Comparison of ENCODE assay signal across 11 mouse cellular contexts in the genomic region with DNA sequence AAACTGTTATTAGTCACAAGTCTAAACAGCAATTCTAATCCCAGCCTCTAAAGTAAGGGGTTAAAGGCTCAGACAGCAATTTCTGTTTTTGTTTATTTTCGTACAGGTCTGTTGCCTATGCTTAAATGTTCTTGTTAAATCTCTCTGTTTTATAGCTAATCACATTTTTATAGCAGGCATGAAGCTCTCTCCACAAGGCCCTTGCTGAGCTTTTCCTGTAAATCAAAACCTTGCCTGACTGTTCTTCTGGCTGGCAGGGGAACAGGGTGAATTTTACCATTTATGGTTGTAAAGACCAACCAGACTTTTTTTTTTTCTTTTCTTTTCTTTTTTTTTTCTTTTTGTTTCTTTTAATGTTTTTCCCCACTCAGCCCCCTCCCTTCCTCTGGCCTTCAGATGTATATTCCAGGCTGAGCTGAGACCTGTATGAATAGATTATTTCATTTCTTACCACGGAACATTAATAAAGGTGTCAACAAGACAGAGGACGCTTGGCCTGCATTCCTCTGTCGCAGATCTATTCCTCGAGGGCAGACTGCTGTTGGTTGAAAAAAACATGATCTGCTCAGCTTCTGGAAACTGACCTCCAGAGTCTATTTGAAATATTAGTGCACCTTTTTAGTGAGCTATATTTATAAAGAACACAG.
DNase-seq lines count a peak whose midpoint lies in the region; ATAC-seq lines count a peak whose summit lies in the region.
"Had no signal": no experiment of that assay in that cellular context is flagged by ENCODE, and none has a peak within 500 bp of the region (broad histone marks: within the 10 kb centered on the region; RNA-seq: fewer than 3 reads in every experiment).

No protein-coding gene starts in this region.

- H3K4me2 ChIP-seq in kidney, embryonic 16.5 days (replicated peaks; ENCODE audit: low read depth, low read length), result no peak overlapping the region
- H3K4me2 ChIP-seq in hindbrain, embryonic 14.5 days (replicated peaks), result no peak overlapping the region
- no peak overlapping the region for H3K4me2 ChIP-seq in stomach, embryonic 14.5 days (replicated peaks; ENCODE audit: low read depth, low read length)
- H3K4me2 ChIP-seq: midbrain, embryonic 15.5 days had no signal

- no peak for DNase-seq in heart, embryonic 10.5 days (ENCODE audit: low spot score)
- no peak for DNase-seq in heart, adult 9 months (ENCODE audit: low spot score in 2 of 2)
- no peak for DNase-seq in kidney, postnatal 14 days
- DNase-seq in hindbrain, embryonic 14.5 days (ENCODE audit: low spot score), result no peak
- no peak for DNase-seq in ovary, postnatal 36 days (ENCODE audit: low spot score)
- DNase-seq in left cerebral cortex, adult 11 months (ENCODE audit: low spot score), result no peak
- DNase-seq: right cerebral cortex, postnatal 4 days; thymus, postnatal 14 days had no signal

- H3K4me1 ChIP-seq in heart, embryonic 10.5 days, result peaks cover 20% of the 10 kb centered on the region
- peaks cover 20% of the 10 kb centered on the region for H3K4me1 ChIP-seq in kidney, embryonic 16.5 days (ENCODE audit: insufficient read depth, low read length)
- H3K4me1 ChIP-seq in hindbrain, embryonic 14.5 days (replicated peaks; ENCODE audit: control insufficient read depth, insufficient read depth, low read length), result peaks cover 7% of the 10 kb centered on the region
- 0 out of 2 replicates have a peak, but pooled peaks cover 4% of the 10 kb centered on the region for H3K4me1 ChIP-seq in stomach, embryonic 14.5 days (ENCODE audit: control insufficient read depth, insufficient read depth, low read length)

- WGBS in heart, embryonic 10.5 days, result 52% methylated on average over 5 of the region's 5 CpGs
- WGBS in kidney, embryonic 16.5 days, result 22% methylated on average over 5 of the region's 5 CpGs
- WGBS in hindbrain, embryonic 14.5 days, result 31% methylated on average over 5 of the region's 5 CpGs
- WGBS in stomach, embryonic 14.5 days, result 23% methylated on average over 5 of the region's 5 CpGs

- H3K36me3 ChIP-seq in heart, embryonic 10.5 days, result no peaks in the 10 kb centered on the region
- no peaks in the 10 kb centered on the region for H3K36me3 ChIP-seq in kidney, embryonic 16.5 days (ENCODE audit: insufficient read depth, low read length)
- no peaks in the 10 kb centered on the region for H3K36me3 ChIP-seq in hindbrain, embryonic 14.5 days (replicated peaks; ENCODE audit: control insufficient read depth, insufficient read depth)
- H3K36me3 ChIP-seq in stomach, embryonic 14.5 days (ENCODE audit: control insufficient read depth, insufficient read depth, low read length), result no peaks in the 10 kb centered on the region
- H3K36me3 ChIP-seq: midbrain, embryonic 15.5 days had no signal

- H3K27ac ChIP-seq in heart, embryonic 10.5 days, result peak overlapping the region; percentile 59
- H3K27ac ChIP-seq in kidney, embryonic 16.5 days (ENCODE audit: low read length), result peak overlapping the region; percentile 65; the same call in 1 of the 2 replicates
- 0 out of 2 replicates have a peak overlapping the region, but pooled peaks have one; percentile 32 for H3K27ac ChIP-seq in hindbrain, embryonic 14.5 days
- peak overlapping the region; percentile 10; the same call in 1 of the 2 replicates for H3K27ac ChIP-seq in stomach, embryonic 14.5 days (ENCODE audit: low read length)
- H3K27ac ChIP-seq: midbrain, embryonic 15.5 days had no signal

- H3K9me3 ChIP-seq in heart, embryonic 10.5 days, result no peaks in the 10 kb centered on the region
- no peaks in the 10 kb centered on the region for H3K9me3 ChIP-seq in kidney, embryonic 16.5 days (ENCODE audit: low read length)
- no peaks in the 10 kb centered on the region for H3K9me3 ChIP-seq in hindbrain, embryonic 14.5 days (ENCODE audit: control insufficient read depth, low read length)
- H3K9me3 ChIP-seq in stomach, embryonic 14.5 days (ENCODE audit: control insufficient read depth, low read depth, low read length), result no peaks in the 10 kb centered on the region
- H3K9me3 ChIP-seq: midbrain, embryonic 15.5 days had no signal

- H3K9ac ChIP-seq in kidney, embryonic 16.5 days (replicated peaks; ENCODE audit: low read length), result no peak overlapping the region
- H3K9ac ChIP-seq in hindbrain, embryonic 14.5 days, result no peak overlapping the region
- H3K9ac ChIP-seq in stomach, embryonic 14.5 days (replicated peaks; ENCODE audit: low read depth, low read length), result no peak overlapping the region
- H3K9ac ChIP-seq: midbrain, embryonic 15.5 days had no signal

- H3K27me3 ChIP-seq in heart, embryonic 10.5 days (ENCODE audit: insufficient read depth, poor library complexity, severe bottlenecking), result no peaks in the 10 kb centered on the region
- H3K27me3 ChIP-seq in kidney, embryonic 16.5 days (ENCODE audit: insufficient read depth, low read length), result no peaks in the 10 kb centered on the region
- no peaks in the 10 kb centered on the region for H3K27me3 ChIP-seq in hindbrain, embryonic 14.5 days (ENCODE audit: control insufficient read depth, insufficient read depth, low read length)
- no peaks in the 10 kb centered on the region for H3K27me3 ChIP-seq in stomach, embryonic 14.5 days (ENCODE audit: control insufficient read depth, insufficient read depth, low read length)
- H3K27me3 ChIP-seq: midbrain, embryonic 15.5 days had no signal

- ATAC-seq in kidney, embryonic 16.5 days (ENCODE audit: low FRiP score, low TSS enrichment), result no peak
- ATAC-seq in hindbrain, embryonic 14.5 days (ENCODE audit: low FRiP score), result no peak
- no peak; the same call in 1 of the 2 replicates for ATAC-seq in stomach, embryonic 14.5 days (ENCODE audit: insufficient number of reproducible peaks, insufficient read depth, low FRiP score, low read depth)
- ATAC-seq: midbrain, embryonic 15.5 days had no signal

- no peak overlapping the region for H3K4me3 ChIP-seq in heart, embryonic 10.5 days
- no peak overlapping the region for H3K4me3 ChIP-seq in kidney, embryonic 16.5 days (ENCODE audit: low read length)
- no peak overlapping the region for H3K4me3 ChIP-seq in hindbrain, embryonic 14.5 days (replicated peaks; ENCODE audit: low read length)
- H3K4me3 ChIP-seq in stomach, embryonic 14.5 days (ENCODE audit: low read depth, low read length), result no peak overlapping the region
- H3K4me3 ChIP-seq: midbrain, embryonic 15.5 days had no signal

Comparison
In these comparisons a context has a peak if more than half of its experiments do, and no peak if none do; other contexts are left out.
1. H3K27ac ChIP-seq: peak in every context shown above with its lines; median percentile 65 in kidney, embryonic 16.5 days; 59 in heart, embryonic 10.5 days; 32 in hindbrain, embryonic 14.5 days; 10 in stomach, embryonic 14.5 days.